Mouse (Mus musculus) neutrophil, adult 59 days (primary cell): ENCODE results near the gene Epgn. TPM values are rescaled to one million over a fixed set of nuclear protein-coding genes. Genes with fewer than 3 reads are reported as not detected.

Source experiments
- total RNA-seq, 2 experiments: library from RNA; stranded (reverse); gene quantifications; 1 replicate in 1 of 2; 2 replicates in 1 of 2; pipeline ENCODE4 v1.2.4; 2023

Gene Epgn
- total RNA-seq: under 1 TPM in 1 of 2 experiments, not detected in 1; 0.51 TPM

DNA sequence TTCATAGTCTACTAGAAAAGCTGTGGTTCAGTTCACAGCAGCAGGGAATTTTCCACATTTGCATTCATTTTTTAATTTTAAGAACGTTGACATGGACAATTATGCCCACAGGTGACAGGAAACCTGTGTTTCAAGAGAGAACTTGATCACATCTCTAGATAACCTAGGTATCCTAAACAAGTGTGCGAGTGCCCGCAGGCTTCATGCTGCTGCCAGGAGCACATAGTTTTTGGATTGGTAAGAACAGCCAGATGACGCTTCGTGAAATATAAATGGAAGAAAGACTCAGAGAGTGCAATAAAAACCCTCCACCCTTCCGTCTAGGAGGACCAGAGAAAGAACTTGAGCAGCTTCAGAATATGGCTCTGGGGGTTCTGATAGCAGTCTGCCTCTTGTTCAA lies at the start of gene Epgn:
Epgn (plus strand) TSS at position 301 of the 400 bp plus-strand sequence.

DNA sequence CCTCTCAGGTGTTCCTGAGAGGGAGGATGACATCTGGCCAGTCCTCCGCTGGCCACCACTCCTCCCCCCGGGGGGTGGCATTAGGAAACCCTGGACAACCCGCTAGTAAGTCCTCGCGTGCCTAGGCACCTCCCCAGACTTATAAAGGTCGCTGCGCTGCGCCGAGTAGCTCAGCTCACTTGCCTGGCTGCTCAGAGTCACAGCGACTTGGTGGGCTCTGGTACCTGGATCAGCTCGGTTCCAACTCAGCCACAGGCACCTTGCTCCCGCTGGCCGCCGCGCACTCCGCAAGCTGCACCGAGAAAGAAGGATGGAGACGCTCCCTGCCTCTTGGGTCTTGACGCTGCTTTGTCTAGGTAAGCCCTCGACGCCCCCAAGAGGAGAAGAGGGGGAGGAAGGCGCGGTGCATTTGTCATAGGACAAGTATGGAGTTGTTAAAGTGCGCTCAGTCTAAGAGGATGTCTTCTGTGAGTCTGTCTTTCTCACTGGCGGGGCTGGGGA lies 47.2 kb downstream of the Epgn start, which contains the start of gene Ereg:
Ereg (plus strand) TSS at position 173 of the 501 bp plus-strand sequence.

Other genes starting within 250 kb of the Epgn start
- 1 to 10 TPM; 2.3 to 2.6 TPM for gene Cxcl3, start 241.4 kb upstream of the Epgn start, total RNA-seq
- not detected for gene Cxcl15, start 232.9 kb upstream of the Epgn start, total RNA-seq
- gene Cxcl1, start 136.2 kb upstream of the Epgn start, total RNA-seq: not detected
- 100 to 1,000 TPM; 405 to 433 TPM for gene Cxcl2, start 123.6 kb upstream of the Epgn start, total RNA-seq
- 1 to 10 TPM; 2.5 to 3.9 TPM for gene Mthfd2l, start 96.3 kb upstream of the Epgn start, total RNA-seq
- not detected for gene Ereg, start 47.2 kb downstream of the Epgn start, total RNA-seq
- gene Areg, start 112.1 kb downstream of the Epgn start, total RNA-seq: under 1 TPM in 1 of 2 experiments, not detected in 1; 0.62 TPM